Mouse (Mus musculus) liver, embryonic 14.5 days (tissue): ENCODE results near the gene Pax1. TPM values are rescaled to one million over a fixed set of nuclear protein-coding genes. Genes with fewer than 3 reads are reported as not detected.

Experiments used
- ATAC-seq: fragments of 200-750 bp; cut with Nextera tagmentation; 2 replicates; pipeline ENCODE4 v1.8.0; 2017; ENCODE audit warnings: moderate number of reproducible peaks, mild to moderate bottlenecking, moderate library complexity; ENCODE audit not compliant: insufficient read depth
- DNase-seq, 3 experiments: peaks; one replicate each; pipeline ENCODE4 v3.0.0-alpha.2; 2012 to 2013; ENCODE audit warnings: low read depth in 3 of 3, low spot score in 3 of 3
- H3K27ac ChIP-seq: fragments of 300-500 bp; sonication (generic); 2 replicates; pipeline ENCODE4 v1.5.1; 2014; ENCODE audit warnings: moderate library complexity, mild to moderate bottlenecking, control low read depth, inconsistent platforms
- H3K27me3 ChIP-seq: fragments of 300-500 bp; sonication (generic); 2 replicates; pipeline ENCODE4 v1.6.1; 2014; ENCODE audit warnings: mild to moderate bottlenecking, low read length, moderate library complexity; ENCODE audit not compliant: control insufficient read depth, insufficient read depth
- H3K36me3 ChIP-seq: fragments of 300-500 bp; sonication (generic); replicated peaks from 2 replicates; pipeline ENCODE4 v1.6.1; 2014; ENCODE audit warnings: low read depth; ENCODE audit not compliant: control insufficient read depth, insufficient read depth
- H3K4me1 ChIP-seq, 2 experiments: fragments of 200-500 bp in 1 of 2; fragments of 300-500 bp in 1 of 2; sonication (generic) in 1 of 2; replicated peaks; 2 replicates each; pipeline ENCODE4 v1.6.1; 2012 to 2014; ENCODE audit warnings: antibody characterized with exemption in 1 of 2, inconsistent platforms in 1 of 2, low read length in 1 of 2; ENCODE audit not compliant: control insufficient read depth in 2 of 2, insufficient read depth in 2 of 2
- H3K4me2 ChIP-seq: fragments of 300-500 bp; sonication (generic); 2 replicates; pipeline ENCODE4 v1.6.1; 2014; ENCODE audit warnings: low read depth, mild to moderate bottlenecking, control low read depth, moderate library complexity
- H3K4me3 ChIP-seq, 2 experiments: fragments of 200-500 bp in 1 of 2; fragments of 300-500 bp in 1 of 2; sonication (generic) in 1 of 2; 2 replicates each; pipeline ENCODE4 v1.5.1; 2012 to 2014; ENCODE audit warnings: low read depth in 2 of 2, low read length in 2 of 2, mild to moderate bottlenecking in 2 of 2, control low read depth in 1 of 2, inconsistent platforms in 1 of 2, moderate library complexity in 1 of 2; ENCODE audit not compliant: insufficient read depth in 1 of 2
- H3K9ac ChIP-seq: fragments of 300-500 bp; sonication (generic); replicated peaks from 2 replicates; pipeline ENCODE4 v1.6.1; 2014; ENCODE audit warnings: mild to moderate bottlenecking, control low read depth, moderate library complexity
- H3K9me3 ChIP-seq: fragments of 300-500 bp; sonication (generic); 2 replicates; pipeline ENCODE4 v1.6.1; 2016; ENCODE audit warnings: low read length, mixed read lengths; ENCODE audit not compliant: control insufficient read depth
- CTCF ChIP-seq: IDR thresholded peaks from 2 replicates; pipeline ENCODE4 v1.5.1; 2016; ENCODE audit warnings: antibody characterized with exemption, low read depth, control low read depth
- EP300 ChIP-seq: IDR thresholded peaks from 2 replicates; pipeline ENCODE4 v1.6.1; 2016; ENCODE audit warnings: antibody characterized with exemption, low read depth
- WGBS: fragments of 180-500 bp; shearing (Covaris S2); extraction: QIAGEN DNeasy Blood & Tissue Kit; methylation state at CpG from one replicate; pipeline ENCODE4 v1.1.7; 2014; ENCODE audit not compliant: insufficient replicate concordance; 5-methylcytosine and 5-hydroxymethylcytosine counted together
- polyA plus RNA-seq, 2 experiments: library from polyadenylated mRNA; depleted of rRNA in 1 of 2; stranded (reverse) in 1 of 2; unstranded in 1 of 2; fragments of >200 nt; fragmentation: Nextera tagmentation in 1 of 2; extraction: Ambion mirVana in 1 of 2; gene quantifications; 2 replicates each; pipeline versions ENCODE4 v1.2.1 to v1.2.3; 2012 to 2014

The Pax1 gene
- polyA plus RNA-seq, 2 experiments, result not detected

- Histone ChIP-seq H3K9ac (no peak overlapping the region), H3K27ac (no peak overlapping the region), H3K27me3 (peaks cover 21% of the 10 kb centered on the region), H3K4me1 (no peaks in the 10 kb centered on the region), H3K4me2 (no peak overlapping the region), H3K9me3 (no peaks in the 10 kb centered on the region), H3K4me3 (no peak overlapping the region), H3K36me3 (no peaks in the 10 kb centered on the region)
- DNase-seq (no peak), ATAC-seq (no peak)
- 2% methylated on average over 4 of the region's 4 CpGs for WGBS
- TF ChIP-seq EP300, result no peak
- no peak for TF ChIP-seq CTCF
These were observed 17.2 kb downstream of the Pax1 start for GRCm38 (mm10) chr2:147378934-147379333.

- DNase-seq, result no peak
- whole genome bisulfite sequencing, result 57% methylated on average over 2 of the region's 2 CpGs
- no peak for TF ChIP-seq CTCF
These were observed 21.6 kb downstream of the Pax1 start for GRCm38 (mm10) chr2:147383373-147383772.

GRCm38 (mm10) chr2:147386949-147387348, 25.2 kb downstream of the Pax1 start:
- H3K4me1 ChIP-seq, result no peaks in the 10 kb centered on the region
- no peak overlapping the region for H3K4me2 ChIP-seq
- no peak for ATAC-seq
- no peaks in the 10 kb centered on the region for H3K9me3 ChIP-seq
- H3K36me3 ChIP-seq, result no peaks in the 10 kb centered on the region
- H3K27me3 ChIP-seq, result no peaks in the 10 kb centered on the region
- H3K27ac ChIP-seq, result no peak overlapping the region
- H3K4me3 ChIP-seq, result no peak overlapping the region
- DNase-seq, result no peak
- no peak overlapping the region for H3K9ac ChIP-seq
- TF ChIP-seq EP300, result no peak
- TF ChIP-seq CTCF, result no peak
- WGBS, result 33% methylated on average over 5 of the region's 5 CpGs

More at GRCm38 (mm10) chr2:147383373-147383772, 21.6 kb downstream of the Pax1 start:
- no peak overlapping the region for H3K4me2 ChIP-seq
- no peak overlapping the region for H3K27ac ChIP-seq
- no peak for ATAC-seq
- H3K27me3 ChIP-seq, result no peaks in the 10 kb centered on the region
- H3K9me3 ChIP-seq, result no peaks in the 10 kb centered on the region
- H3K4me3 ChIP-seq, result no peak overlapping the region
- H3K9ac ChIP-seq, result no peak overlapping the region
- H3K36me3 ChIP-seq, result no peaks in the 10 kb centered on the region
- H3K4me1 ChIP-seq, result no peaks in the 10 kb centered on the region

GRCm38 (mm10) chr2:147409323-147409722, 47.6 kb downstream of the Pax1 start:
- DNase-seq (no peak), ATAC-seq (no peak)
- Histone ChIP-seq H3K36me3 (no peaks in the 10 kb centered on the region), H3K9ac (no peak overlapping the region), H3K4me1 (no peaks in the 10 kb centered on the region), H3K9me3 (no peaks in the 10 kb centered on the region), H3K4me2 (no peak overlapping the region), H3K27me3 (no peaks in the 10 kb centered on the region), H3K4me3 (no peak overlapping the region), H3K27ac (no peak overlapping the region)
- TF ChIP-seq EP300 (no peak), CTCF (no peak)
- WGBS, result 28% methylated on average over 1 of the region's 1 CpGs

- no peak overlapping the region for H3K4me3 ChIP-seq
- H3K9me3 ChIP-seq, result no peaks in the 10 kb centered on the region
- ATAC-seq (no peak), DNase-seq (no peak)
- H3K27ac ChIP-seq, result no peak overlapping the region
- H3K4me1 ChIP-seq, result no peaks in the 10 kb centered on the region
- H3K4me2 ChIP-seq, result no peak overlapping the region
- H3K36me3 ChIP-seq, result no peaks in the 10 kb centered on the region
- TF ChIP-seq CTCF (no peak), EP300 (no peak)
- WGBS, result 63% methylated on average over 3 of the region's 3 CpGs
- no peaks in the 10 kb centered on the region for H3K27me3 ChIP-seq
- H3K9ac ChIP-seq, result no peak overlapping the region
These were observed 53.3 kb downstream of the Pax1 start for GRCm38 (mm10) chr2:147415037-147415436.
